Mouse (Mus musculus): ENCODE data around the gene Acvr1. TPM values are rescaled to one million over a fixed set of nuclear protein-coding genes. Genes with fewer than 3 reads are reported as not detected.

Gene Acvr1
- polyA plus RNA-seq, 1 experiment from 2014 or later: 5.9 TPM

GRCm38 (mm10) chr2:58532260-58532850 lies 34.6 kb downstream of the Acvr1 start:
- Histone ChIP-seq H3K4me2 (ENCODE audit: low read depth, low read length) (peak overlapping the region; percentile 27), H3K9me3 (replicated peaks; ENCODE audit: control insufficient read depth, low read length) (no peaks in the 10 kb centered on the region), H3K27ac (ENCODE audit: low read length) (peak overlapping the region; percentile 81), H3K9ac (ENCODE audit: low read length) (no peak overlapping the region), H3K27me3 (ENCODE audit: control insufficient read depth, insufficient read depth, low read length) (no peaks in the 10 kb centered on the region), H3K4me1 (ENCODE audit: control insufficient read depth, insufficient read depth, low read length) (peaks cover 43% of the 10 kb centered on the region), H3K4me3 (replicated peaks; ENCODE audit: low read length) (0 out of 2 replicates have a peak overlapping the region, but pooled peaks have one; percentile 1), H3K36me3 (ENCODE audit: control insufficient read depth, insufficient read depth, low read length) (no peaks in the 10 kb centered on the region)
- 11% methylated on average over 10 of the region's 10 CpGs for WGBS
- ATAC-seq (ENCODE audit: insufficient read depth, low FRiP score): peak; percentile 88

DNA sequence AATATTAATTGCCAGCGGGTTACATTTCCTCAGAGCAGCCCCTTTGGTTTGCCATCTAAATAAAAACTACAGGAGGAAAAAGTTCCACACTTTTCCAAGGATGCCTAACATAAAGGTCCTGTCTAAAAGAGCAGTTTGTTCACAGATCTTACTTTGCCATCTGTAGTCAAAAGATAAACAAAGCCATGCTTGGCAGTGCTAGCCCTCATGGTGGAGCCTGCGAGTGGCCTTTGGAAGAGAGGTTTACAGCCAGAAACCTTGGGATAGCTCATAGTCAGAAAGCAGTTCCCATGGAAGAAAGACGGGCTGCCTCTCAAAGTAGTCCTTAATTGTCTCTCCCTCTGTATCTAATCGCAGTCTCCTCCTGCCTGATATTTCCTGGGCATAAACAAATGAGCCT lies 36.4 kb downstream of the Acvr1 start:
- Histone ChIP-seq H3K4me1 (ENCODE audit: control insufficient read depth, insufficient read depth, low read length) (peaks cover 43% of the 10 kb centered on the region), H3K4me2 (ENCODE audit: low read depth, low read length) (no peak overlapping the region), H3K27me3 (ENCODE audit: control insufficient read depth, insufficient read depth, low read length) (no peaks in the 10 kb centered on the region), H3K9ac (ENCODE audit: low read length) (no peak overlapping the region), H3K27ac (ENCODE audit: low read length) (no peak overlapping the region), H3K4me3 (replicated peaks; ENCODE audit: low read length) (no peak overlapping the region), H3K36me3 (ENCODE audit: control insufficient read depth, insufficient read depth, low read length) (no peaks in the 10 kb centered on the region), H3K9me3 (replicated peaks; ENCODE audit: control insufficient read depth, low read length) (no peaks in the 10 kb centered on the region)
- ATAC-seq (ENCODE audit: insufficient read depth, low FRiP score): no peak
- WGBS: 71% methylated on average over 4 of the region's 4 CpGs

DNA sequence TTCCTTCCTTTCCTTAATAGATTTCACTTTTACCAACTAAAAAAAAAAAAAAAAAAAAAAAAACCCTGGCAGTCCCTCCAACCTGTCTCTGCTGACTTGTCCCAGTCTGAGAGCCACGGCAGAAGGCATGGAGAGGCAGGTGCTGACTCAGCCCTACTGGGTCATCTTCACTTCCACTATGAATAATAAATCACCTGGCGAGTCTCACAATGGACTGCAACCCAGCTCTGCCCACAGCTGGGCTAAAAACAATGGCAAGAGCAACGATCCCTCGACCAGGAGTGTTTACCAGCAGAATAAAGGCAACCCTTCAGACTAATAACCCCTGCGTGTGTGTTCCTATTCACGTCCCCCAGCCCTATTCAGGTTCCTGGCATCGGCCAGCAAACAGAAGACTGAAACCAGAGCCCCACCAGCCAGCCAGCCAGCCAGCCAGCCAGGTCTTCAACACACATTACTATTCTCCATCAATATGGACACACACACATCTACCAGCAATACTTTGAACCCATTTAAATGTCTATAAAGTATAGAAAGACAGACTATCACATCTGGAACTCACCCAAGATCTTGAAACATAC lies 37.0 kb downstream of the Acvr1 start:
- Histone ChIP-seq H3K4me3 (replicated peaks; ENCODE audit: low read length) (no peak overlapping the region), H3K36me3 (ENCODE audit: control insufficient read depth, insufficient read depth, low read length) (no peaks in the 10 kb centered on the region), H3K9ac (ENCODE audit: low read length) (no peak overlapping the region), H3K9me3 (replicated peaks; ENCODE audit: control insufficient read depth, low read length) (no peaks in the 10 kb centered on the region), H3K27ac (ENCODE audit: low read length) (no peak overlapping the region), H3K4me2 (ENCODE audit: low read depth, low read length) (no peak overlapping the region), H3K27me3 (ENCODE audit: control insufficient read depth, insufficient read depth, low read length) (no peaks in the 10 kb centered on the region), H3K4me1 (ENCODE audit: control insufficient read depth, insufficient read depth, low read length) (peaks cover 43% of the 10 kb centered on the region)
- 40% methylated on average over 7 of the region's 7 CpGs for WGBS
- no peak for ATAC-seq (ENCODE audit: insufficient read depth, low FRiP score)

DNA sequence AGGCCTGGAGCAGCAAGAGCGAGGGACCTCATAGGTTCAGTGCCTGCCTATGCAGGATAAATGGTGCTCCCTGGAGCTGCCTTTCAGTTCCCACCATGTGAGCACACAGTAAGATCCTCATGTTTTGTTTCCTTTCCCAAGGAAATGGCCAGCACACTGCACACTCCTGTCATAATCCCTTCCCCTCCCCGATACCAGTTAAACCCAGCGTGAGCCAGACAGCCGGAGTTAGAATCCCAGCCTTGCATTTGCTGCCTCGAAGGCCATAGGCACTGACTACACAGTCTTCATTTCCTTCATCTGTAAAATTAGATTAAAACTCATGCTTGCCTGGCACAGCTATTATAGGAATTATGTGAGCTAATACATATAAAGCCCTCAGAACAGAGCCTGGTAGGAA lies 37.6 kb downstream of the Acvr1 start:
- peaks cover 41% of the 10 kb centered on the region for H3K4me1 ChIP-seq (ENCODE audit: control insufficient read depth, insufficient read depth, low read length)
- WGBS: 76% methylated on average over 5 of the region's 5 CpGs

DNA sequence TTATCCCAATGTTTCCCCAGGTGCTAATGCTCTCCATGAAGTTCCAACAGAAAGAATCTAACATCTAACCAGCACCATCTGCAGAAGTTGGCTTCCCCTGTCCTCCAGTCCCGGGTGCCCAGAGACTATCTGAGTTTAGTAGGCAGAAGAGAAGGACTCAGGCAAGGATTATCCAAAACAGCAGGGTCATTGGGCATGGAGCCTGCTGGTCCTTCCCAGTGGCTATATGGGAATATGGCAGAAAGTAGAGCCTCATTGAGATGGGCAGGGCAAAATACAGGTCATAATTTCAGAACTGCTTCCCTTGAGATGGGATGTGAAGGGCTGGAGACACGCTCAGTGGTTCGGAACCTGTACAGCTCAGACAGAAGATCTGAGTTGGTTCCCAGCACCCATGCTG lies 39.2 kb downstream of the Acvr1 start:
- no peak overlapping the region for H3K27ac ChIP-seq (ENCODE audit: low read length)

More for the DNA sequence above, 37.6 kb downstream of the Acvr1 start:
- H3K27ac ChIP-seq (ENCODE audit: low read length): no peak overlapping the region; the same call in 1 of the 2 replicates
- H3K4me3 ChIP-seq (replicated peaks; ENCODE audit: low read length): no peak overlapping the region
- H3K4me2 ChIP-seq (ENCODE audit: low read depth, low read length): no peak overlapping the region
- H3K27me3 ChIP-seq (ENCODE audit: control insufficient read depth, insufficient read depth, low read length): no peaks in the 10 kb centered on the region
- no peaks in the 10 kb centered on the region for H3K9me3 ChIP-seq (replicated peaks; ENCODE audit: control insufficient read depth, low read length)
- ATAC-seq (ENCODE audit: insufficient read depth, low FRiP score): no peak
- H3K36me3 ChIP-seq (ENCODE audit: control insufficient read depth, insufficient read depth, low read length): no peaks in the 10 kb centered on the region
- H3K9ac ChIP-seq (ENCODE audit: low read length): no peak overlapping the region

DNA sequence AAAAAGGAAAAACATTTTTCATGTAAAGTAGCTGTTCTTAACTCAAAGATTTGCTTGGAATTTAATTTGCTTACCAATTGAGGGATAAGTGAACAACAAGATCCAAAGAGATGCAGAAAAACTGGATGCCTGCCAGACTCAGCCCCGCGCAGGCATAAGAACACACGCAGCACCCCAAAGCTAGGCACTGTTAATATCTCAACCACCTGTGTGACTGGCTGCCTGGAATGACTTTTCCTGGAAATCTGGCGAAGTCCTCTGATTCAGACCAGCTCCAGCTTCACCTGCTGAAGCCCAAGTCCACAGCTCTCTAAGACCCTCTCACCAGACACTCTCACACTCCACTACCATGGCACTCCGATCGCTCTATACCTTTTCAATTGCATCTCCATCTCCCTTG lies 42.6 kb downstream of the Acvr1 start:
- Histone ChIP-seq H3K9ac (ENCODE audit: low read length) (no peak overlapping the region), H3K27me3 (ENCODE audit: control insufficient read depth, insufficient read depth, low read length) (no peaks in the 10 kb centered on the region), H3K36me3 (ENCODE audit: control insufficient read depth, insufficient read depth, low read length) (no peaks in the 10 kb centered on the region), H3K4me1 (ENCODE audit: control insufficient read depth, insufficient read depth, low read length) (peaks cover 9% of the 10 kb centered on the region; the same call in 1 of the 2 replicates), H3K27ac (ENCODE audit: low read length) (no peak overlapping the region), H3K4me3 (replicated peaks; ENCODE audit: low read length) (no peak overlapping the region), H3K9me3 (replicated peaks; ENCODE audit: control insufficient read depth, low read length) (no peaks in the 10 kb centered on the region), H3K4me2 (ENCODE audit: low read depth, low read length) (no peak overlapping the region)
- ATAC-seq (ENCODE audit: insufficient read depth, low FRiP score): no peak
- 86% methylated on average over 6 of the region's 6 CpGs for WGBS

More for the DNA sequence above, 39.2 kb downstream of the Acvr1 start:
- H3K9me3 ChIP-seq (replicated peaks; ENCODE audit: control insufficient read depth, low read length): no peaks in the 10 kb centered on the region
- peaks cover 26% of the 10 kb centered on the region for H3K4me1 ChIP-seq (ENCODE audit: control insufficient read depth, insufficient read depth, low read length)
- no peaks in the 10 kb centered on the region for H3K27me3 ChIP-seq (ENCODE audit: control insufficient read depth, insufficient read depth, low read length)
- no peak overlapping the region for H3K4me3 ChIP-seq (replicated peaks; ENCODE audit: low read length)
- WGBS: 94% methylated on average over 3 of the region's 3 CpGs
- ATAC-seq (ENCODE audit: insufficient read depth, low FRiP score): no peak
- H3K9ac ChIP-seq (ENCODE audit: low read length): no peak overlapping the region
- H3K36me3 ChIP-seq (ENCODE audit: control insufficient read depth, insufficient read depth, low read length): no peaks in the 10 kb centered on the region
- H3K4me2 ChIP-seq (ENCODE audit: low read depth, low read length): no peak overlapping the region

DNA sequence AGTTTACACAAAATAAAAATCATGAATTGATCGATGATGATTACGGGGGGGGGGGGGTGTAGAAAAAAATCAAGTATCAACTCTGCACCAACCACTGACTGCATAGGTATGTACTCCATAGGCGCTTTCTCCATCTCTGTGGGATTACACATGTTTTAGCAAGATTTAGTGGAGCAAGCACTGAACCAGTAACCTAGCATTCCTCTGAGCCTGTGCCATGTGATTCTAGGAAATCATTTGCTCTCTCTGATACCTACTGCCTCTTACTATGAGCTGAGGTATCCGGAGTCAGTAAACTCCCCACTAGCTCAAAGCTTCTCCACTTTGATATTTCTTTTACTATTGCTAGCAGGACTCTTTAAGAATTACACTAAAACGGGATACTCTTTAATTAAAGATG lies 43.1 kb downstream of the Acvr1 start:
- no peak overlapping the region for H3K27ac ChIP-seq (ENCODE audit: low read length)

DNA sequence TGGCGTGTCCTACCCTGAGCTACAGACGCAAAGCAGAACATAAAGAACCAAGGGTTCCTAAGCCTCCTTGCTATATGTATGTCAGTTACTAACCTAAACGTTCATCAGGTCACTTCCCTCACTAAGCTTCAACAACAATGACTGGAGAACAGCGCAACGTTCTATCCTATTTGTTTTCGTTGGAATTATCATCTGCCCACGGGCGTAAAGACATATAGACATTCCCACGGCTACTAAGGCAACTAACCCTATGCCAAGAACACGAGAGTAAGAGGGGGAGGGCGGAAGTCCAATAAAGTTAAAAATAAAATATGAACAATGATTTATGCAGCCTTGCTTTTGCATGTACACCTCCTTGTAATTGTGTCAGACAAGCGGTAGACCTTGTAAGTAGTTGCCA lies 43.9 kb downstream of the Acvr1 start:
- Histone ChIP-seq H3K36me3 (ENCODE audit: control insufficient read depth, insufficient read depth, low read length) (no peaks in the 10 kb centered on the region), H3K27me3 (ENCODE audit: control insufficient read depth, insufficient read depth, low read length) (no peaks in the 10 kb centered on the region), H3K4me3 (replicated peaks; ENCODE audit: low read length) (no peak overlapping the region), H3K9me3 (replicated peaks; ENCODE audit: control insufficient read depth, low read length) (no peaks in the 10 kb centered on the region), H3K4me1 (ENCODE audit: control insufficient read depth, insufficient read depth, low read length) (peaks cover 7% of the 10 kb centered on the region; the same call in 1 of the 2 replicates), H3K4me2 (ENCODE audit: low read depth, low read length) (no peak overlapping the region), H3K27ac (ENCODE audit: low read length) (peak overlapping the region; percentile 47; the same call in 1 of the 2 replicates), H3K9ac (ENCODE audit: low read length) (no peak overlapping the region)
- ATAC-seq (ENCODE audit: insufficient read depth, low FRiP score): no peak
- 70% methylated on average over 12 of the region's 12 CpGs for WGBS

More for the DNA sequence above, 43.1 kb downstream of the Acvr1 start:
- Histone ChIP-seq H3K9ac (ENCODE audit: low read length) (no peak overlapping the region), H3K4me1 (ENCODE audit: control insufficient read depth, insufficient read depth, low read length) (peaks cover 7% of the 10 kb centered on the region; the same call in 1 of the 2 replicates), H3K36me3 (ENCODE audit: control insufficient read depth, insufficient read depth, low read length) (no peaks in the 10 kb centered on the region), H3K4me3 (replicated peaks; ENCODE audit: low read length) (no peak overlapping the region), H3K27me3 (ENCODE audit: control insufficient read depth, insufficient read depth, low read length) (no peaks in the 10 kb centered on the region), H3K4me2 (ENCODE audit: low read depth, low read length) (no peak overlapping the region), H3K9me3 (replicated peaks; ENCODE audit: control insufficient read depth, low read length) (no peaks in the 10 kb centered on the region)
- no peak for ATAC-seq (ENCODE audit: insufficient read depth, low FRiP score)
- 90% methylated on average over 5 of the region's 5 CpGs for WGBS

- Histone ChIP-seq H3K27me3 (ENCODE audit: control insufficient read depth, insufficient read depth, low read length) (no peaks in the 10 kb centered on the region), H3K36me3 (ENCODE audit: control insufficient read depth, insufficient read depth, low read length) (no peaks in the 10 kb centered on the region), H3K4me3 (replicated peaks; ENCODE audit: low read length) (no peak overlapping the region), H3K4me2 (ENCODE audit: low read depth, low read length) (no peak overlapping the region), H3K4me1 (ENCODE audit: control insufficient read depth, insufficient read depth, low read length) (peaks cover 11% of the 10 kb centered on the region; the same call in 1 of the 2 replicates), H3K9ac (ENCODE audit: low read length) (no peak overlapping the region), H3K9me3 (replicated peaks; ENCODE audit: control insufficient read depth, low read length) (no peaks in the 10 kb centered on the region), H3K27ac (ENCODE audit: low read length) (no peak overlapping the region)
- 80% methylated on average over 6 of the region's 6 CpGs for WGBS
- ATAC-seq (ENCODE audit: insufficient read depth, low FRiP score): no peak
These were observed 45.3 kb downstream of the Acvr1 start for GRCm38 (mm10) chr2:58521621-58522020.
